Mouse (Mus musculus) ES-E14 (cell line): ENCODE measurements around the gene Map6. TPM values are rescaled to one million over a fixed set of nuclear protein-coding genes. Genes with fewer than 3 reads are reported as not detected.

Experiments
- DNase-seq: peaks from one replicate; pipeline ENCODE4 v3.0.0-alpha.2; 2013; ENCODE audit warnings: low read depth, low spot score
- H3K27ac ChIP-seq: 2 replicates; pipeline ENCODE4 v1.5.1; 2012; ENCODE audit warnings: low read depth, mild to moderate bottlenecking, low read length, moderate library complexity, mixed read lengths; ENCODE audit not compliant: poor library complexity, insufficient read depth, severe bottlenecking
- H3K36me3 ChIP-seq: 2 replicates; pipeline ENCODE4 v1.6.1; 2012; ENCODE audit warnings: mild to moderate bottlenecking, low read length, moderate library complexity, mixed read lengths; ENCODE audit not compliant: control insufficient read depth, poor library complexity, insufficient read depth, severe bottlenecking
- H3K4me1 ChIP-seq, 2 experiments: fragments of 150-350 bp in 1 of 2; sonication (generic) in 1 of 2; 2 replicates each; pipeline ENCODE4 v1.6.1; 2012; ENCODE audit warnings: low read length in 2 of 2, mild to moderate bottlenecking in 1 of 2, mixed read lengths in 1 of 2; ENCODE audit not compliant: control insufficient read depth in 2 of 2, insufficient read depth in 2 of 2, poor library complexity in 1 of 2
- H3K4me3 ChIP-seq, 2 experiments: fragments of 150-350 bp in 1 of 2; sonication (generic) in 1 of 2; 2 replicates each; pipeline ENCODE4 v1.5.1; 2012; ENCODE audit warnings: low read length in 2 of 2, low read depth in 1 of 2, mild to moderate bottlenecking in 1 of 2, mixed read lengths in 1 of 2; ENCODE audit not compliant: insufficient read depth in 1 of 2, poor library complexity in 1 of 2, severe bottlenecking in 1 of 2
- H3K9ac ChIP-seq: 2 replicates; pipeline ENCODE4 v1.6.1; 2012; ENCODE audit warnings: low read depth, mild to moderate bottlenecking, low read length, mixed read lengths; ENCODE audit not compliant: poor library complexity, insufficient read depth, severe bottlenecking
- H3K9me3 ChIP-seq: fragments of 150-350 bp; sonication (generic); 2 replicates; pipeline ENCODE4 v1.6.1; 2012; ENCODE audit warnings: low read depth, mild to moderate bottlenecking, low read length; ENCODE audit not compliant: control insufficient read depth, insufficient read depth
- CHD2 ChIP-seq: IDR thresholded peaks from 2 replicates; pipeline ENCODE4 v1.6.1; 2014; ENCODE audit warnings: mild to moderate bottlenecking, low read depth, low read length, inconsistent platforms
- HCFC1 ChIP-seq: IDR thresholded peaks from 2 replicates; pipeline ENCODE4 v1.6.1; 2012; ENCODE audit warnings: low read length, inconsistent platforms, borderline replicate concordance; ENCODE audit not compliant: insufficient read depth
- MAFK ChIP-seq: IDR thresholded peaks from 2 replicates; pipeline ENCODE4 v1.6.1; 2014; ENCODE audit warnings: mild to moderate bottlenecking, low read depth, low read length, inconsistent platforms; ENCODE audit not compliant: insufficient read depth
- ZC3H11A ChIP-seq: IDR thresholded peaks from 2 replicates; pipeline ENCODE4 v1.6.1; 2012; ENCODE audit warnings: low read depth, mild to moderate bottlenecking, inconsistent platforms, low read length, borderline replicate concordance
- ZNF384 ChIP-seq: IDR thresholded peaks from 2 replicates; pipeline ENCODE4 v1.6.1; 2012; ENCODE audit warnings: low read depth, low read length, inconsistent platforms
- in situ Hi-C, 2 experiments: fragments of 600-800 bp; cut with MboI; formaldehyde crosslinking; loops; one replicate each; pipeline ENCODE4 v1.15.1; 2025; ENCODE audit warnings: low sequenced_read_pairs in 2 of 2, inconsistent platforms in 1 of 2; ENCODE audit not compliant: unreplicated experiment in 2 of 2
- total RNA-seq: library from RNA; depleted of rRNA; stranded (reverse); fragments of 300-350 nt; gene quantifications from 2 replicates; pipeline ENCODE4 v1.2.3, GENCODE M21; 2012

Map6 gene
- total RNA-seq, 1 experiment = 13.5 TPM

DNA sequence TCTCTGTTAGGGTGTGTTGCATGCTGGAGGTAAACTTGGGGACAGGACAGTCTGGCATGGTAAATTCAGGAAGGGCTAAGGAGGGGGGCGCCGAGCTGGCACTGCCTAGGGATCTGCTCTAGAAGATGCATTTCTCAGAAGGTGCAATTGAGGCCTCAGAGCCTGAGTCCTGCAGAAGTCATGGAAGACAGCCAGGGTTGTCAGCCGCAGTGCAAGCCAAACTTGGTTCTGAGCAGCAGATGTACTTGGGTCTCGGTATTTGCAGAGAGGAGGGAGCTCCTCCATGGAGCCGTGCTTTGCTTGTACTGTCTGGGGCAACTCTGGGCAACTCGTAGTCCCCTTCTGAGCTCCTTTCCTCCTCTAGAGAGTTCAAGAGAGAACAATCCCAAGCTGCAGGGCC, 58.9 kb downstream of the Map6 start:
- TF ChIP-seq HCFC1 (no peak), ZC3H11A (no peak), MAFK (no peak), ZNF384 (no peak), CHD2 (no peak)
- DNase-seq = no peak
- Histone ChIP-seq H3K36me3 (no peaks in the 10 kb centered on the region), H3K4me1 (peaks cover 0 to 21% of the 10 kb centered on the region in 2 experiments; a peak in 3 of 4 replicates), H3K27ac (no peak overlapping the region), H3K4me3 (no peak overlapping the region), H3K9me3 (no peaks in the 10 kb centered on the region), H3K9ac (no peak overlapping the region)
- in situ Hi-C loops = no loop called here

DNA sequence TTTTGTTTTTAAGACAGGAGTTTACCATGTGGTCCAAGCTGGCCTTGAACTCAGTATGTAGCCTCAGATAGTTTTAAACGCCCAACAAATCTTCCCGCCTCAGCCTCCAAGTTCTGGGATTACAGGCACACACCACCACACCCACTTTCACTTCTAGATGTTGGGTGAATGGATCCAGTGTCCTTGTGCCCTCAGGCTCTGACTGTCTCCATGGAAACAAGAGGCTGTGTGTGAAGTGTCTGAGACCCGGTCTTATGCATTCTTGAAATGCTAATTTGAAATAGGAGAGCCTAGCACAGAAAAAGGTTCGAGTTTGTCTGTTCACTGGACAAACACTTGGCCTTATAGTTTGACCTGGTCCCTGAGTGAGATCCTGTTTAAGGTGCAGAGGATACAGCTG, 61.6 kb downstream of the Map6 start:
- H3K9ac ChIP-seq = no peak overlapping the region
- in situ Hi-C loops = no loop called here
- no peak; the same call in 1 of the 2 replicates for TF ChIP-seq CHD2
- TF ChIP-seq ZC3H11A = no peak
- no peak for TF ChIP-seq ZNF384
- TF ChIP-seq HCFC1 = no peak
- TF ChIP-seq MAFK = no peak

DNA sequence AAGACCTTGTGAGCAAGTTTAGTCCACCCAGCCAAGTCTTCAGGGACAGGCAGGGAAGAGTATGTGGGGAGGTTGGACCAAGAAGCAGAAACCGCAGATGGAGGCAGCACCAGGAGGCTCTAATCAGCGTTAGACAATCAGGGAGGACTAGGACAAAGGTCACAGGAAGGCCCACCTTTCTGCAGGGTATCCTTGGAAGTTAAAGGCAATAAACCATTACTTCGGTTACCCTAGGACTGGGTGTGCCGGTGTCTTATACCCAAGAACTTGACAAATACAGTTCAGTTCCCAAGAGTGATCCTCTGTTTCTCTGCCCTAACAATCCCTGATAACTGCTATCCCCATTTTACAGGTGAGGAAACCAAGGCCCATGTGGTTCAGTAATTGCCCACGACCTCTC, 62.8 kb downstream of the Map6 start:
- Histone ChIP-seq H3K4me3 (no peak overlapping the region), H3K4me1 (peaks cover 0 to 20% of the 10 kb centered on the region in 2 experiments; a peak in 3 of 4 replicates), H3K27ac (no peak overlapping the region), H3K36me3 (no peaks in the 10 kb centered on the region), H3K9ac (no peak overlapping the region), H3K9me3 (no peaks in the 10 kb centered on the region)
- in situ Hi-C loops = no loop called here
- TF ChIP-seq ZC3H11A (no peak), HCFC1 (no peak), ZNF384 (no peak), CHD2 (no peak), MAFK (no peak)
- DNase-seq = no peak

More for the DNA sequence above, 61.6 kb downstream of the Map6 start:
- peaks cover 0 to 20% of the 10 kb centered on the region in 2 experiments; a peak in 3 of 4 replicates for H3K4me1 ChIP-seq
- H3K27ac ChIP-seq = no peak overlapping the region; the same call in 1 of the 2 replicates
- no peaks in the 10 kb centered on the region for H3K36me3 ChIP-seq
- no peaks in the 10 kb centered on the region for H3K9me3 ChIP-seq
- no peak overlapping the region for H3K4me3 ChIP-seq
- DNase-seq = peak; percentile 95

DNA sequence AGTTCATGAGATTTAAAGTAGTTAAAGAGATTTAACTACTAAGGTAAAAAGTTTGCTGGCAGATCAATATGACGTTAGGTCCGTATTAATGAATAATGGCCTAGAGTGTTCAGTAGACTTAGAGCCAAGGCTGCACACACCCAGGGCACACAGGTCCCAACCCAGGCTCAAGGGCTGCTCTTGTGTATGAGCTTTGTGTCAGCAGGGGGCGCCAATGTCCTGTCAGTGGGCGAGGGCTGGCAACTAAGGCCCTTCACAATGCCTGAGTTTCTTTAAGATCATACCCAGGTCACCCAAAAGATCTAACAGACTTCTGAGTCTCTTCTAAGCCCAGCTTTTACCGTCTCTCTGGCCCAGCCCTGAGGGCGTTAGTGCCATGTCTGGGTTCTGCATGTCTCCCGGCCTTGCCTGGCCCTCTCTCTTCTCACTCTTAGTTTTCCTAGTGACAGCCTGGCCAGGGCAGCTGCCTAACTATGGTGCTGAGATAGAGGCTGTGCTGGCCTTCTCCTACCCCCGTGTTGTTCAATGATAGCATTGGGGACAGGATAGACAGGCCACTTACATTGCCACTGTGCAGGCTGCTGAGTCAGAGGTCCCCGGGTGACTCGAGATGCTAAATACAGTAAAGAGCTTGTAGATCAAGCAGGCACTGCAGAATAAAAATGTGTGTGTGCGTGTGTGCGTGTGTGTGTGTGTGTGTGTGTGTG, 65.7 kb downstream of the Map6 start:
- H3K36me3 ChIP-seq = no peaks in the 10 kb centered on the region
- H3K9me3 ChIP-seq = no peaks in the 10 kb centered on the region
- in situ Hi-C loops = no loop called here
- peaks cover 0 to 14% of the 10 kb centered on the region in 2 experiments; a peak in 2 of 4 replicates for H3K4me1 ChIP-seq
- H3K27ac ChIP-seq = no peak overlapping the region
- TF ChIP-seq CHD2 = no peak
- TF ChIP-seq ZNF384 = no peak
- peak; percentile 84; the same call in 1 of the 2 replicates for TF ChIP-seq ZC3H11A
- TF ChIP-seq MAFK = no peak
- H3K4me3 ChIP-seq = no peak overlapping the region
- DNase-seq = peak; percentile 70
- H3K9ac ChIP-seq = no peak overlapping the region

DNA sequence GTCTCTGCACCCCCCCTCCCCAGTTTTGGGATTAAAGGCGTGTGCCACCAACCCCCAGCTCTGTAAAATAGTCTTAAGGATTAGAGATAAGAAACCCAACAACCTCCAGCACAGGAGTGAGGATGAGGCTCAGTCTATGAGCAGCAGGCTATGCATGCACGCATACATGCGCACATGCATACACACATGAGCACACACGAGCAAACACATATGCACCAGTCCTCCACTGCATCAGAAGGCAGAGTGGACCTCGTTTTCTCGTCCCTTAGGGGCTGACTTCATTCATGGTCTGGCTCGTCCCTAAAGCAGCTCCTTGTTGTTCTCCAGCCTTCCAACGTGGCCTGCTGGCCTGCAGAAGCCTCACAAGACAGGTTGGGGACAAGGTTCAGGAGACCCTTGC, 73.5 kb downstream of the Map6 start:
- Histone ChIP-seq H3K4me3 (no peak overlapping the region), H3K9me3 (no peaks in the 10 kb centered on the region), H3K36me3 (no peaks in the 10 kb centered on the region), H3K27ac (no peak overlapping the region), H3K9ac (no peak overlapping the region), H3K4me1 (no peaks in the 10 kb centered on the region)
- DNase-seq = no peak
- in situ Hi-C loops = no loop called here
- TF ChIP-seq HCFC1 (no peak), MAFK (no peak), ZNF384 (no peak), CHD2 (no peak), ZC3H11A (no peak)
